Mouse (Mus musculus) gastrocnemius, postnatal 14 days (tissue): ENCODE measurements around the gene Cym. TPM values are rescaled to one million over a fixed set of nuclear protein-coding genes. Genes with fewer than 3 reads are reported as not detected.

Source experiments
- DNase-seq: peaks from one replicate; pipeline ENCODE4 v3.0.0; 2021; ENCODE audit warnings: mixed read lengths
- intact Hi-C: fragments of 180-260 bp; cut with DNase I; formaldehyde crosslinking; loops from one replicate; pipeline ENCODE4 v1.15.1; 2025; ENCODE audit warnings: low total_unique reads
- long read RNA-seq, 2 experiments: library from polyadenylated mRNA; stranded (forward); transcript quantifications; one replicate each; pipeline ENCODE4 v2.0.0; 2021
- total RNA-seq, 2 experiments: library from RNA; stranded (reverse); gene quantifications; 2 replicates each; pipeline ENCODE4 v1.2.3; 2021

Cym gene
- not detected for total RNA-seq
- long read RNA-seq, experiment 1, result 0 reads
- long read RNA-seq, experiment 2, result 0 reads

DNA sequence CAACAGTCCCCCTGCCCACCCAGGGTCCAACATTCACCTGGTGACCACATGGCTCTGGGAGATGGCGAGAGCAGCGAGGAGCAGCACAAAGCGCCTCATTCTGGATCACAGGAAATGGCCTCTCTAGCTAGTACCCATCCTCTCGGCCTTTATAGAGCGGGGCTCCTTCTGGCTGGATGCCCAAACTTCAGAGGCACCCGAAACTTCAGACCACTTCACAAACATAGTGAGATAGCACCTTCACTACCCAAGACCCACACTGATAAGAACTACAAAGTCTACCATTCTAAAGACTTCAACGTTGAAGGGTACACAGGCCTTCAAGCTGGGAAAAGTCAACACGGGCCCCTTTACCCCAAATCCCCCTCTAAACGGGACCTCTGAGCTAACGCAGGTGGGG, at the start of gene Cym:
Gene Cym, minus strand, starts transcription at position 125 of the 400 bp plus-strand sequence.
- no peak for DNase-seq
- intact Hi-C loops, result no loop called here

DNA sequence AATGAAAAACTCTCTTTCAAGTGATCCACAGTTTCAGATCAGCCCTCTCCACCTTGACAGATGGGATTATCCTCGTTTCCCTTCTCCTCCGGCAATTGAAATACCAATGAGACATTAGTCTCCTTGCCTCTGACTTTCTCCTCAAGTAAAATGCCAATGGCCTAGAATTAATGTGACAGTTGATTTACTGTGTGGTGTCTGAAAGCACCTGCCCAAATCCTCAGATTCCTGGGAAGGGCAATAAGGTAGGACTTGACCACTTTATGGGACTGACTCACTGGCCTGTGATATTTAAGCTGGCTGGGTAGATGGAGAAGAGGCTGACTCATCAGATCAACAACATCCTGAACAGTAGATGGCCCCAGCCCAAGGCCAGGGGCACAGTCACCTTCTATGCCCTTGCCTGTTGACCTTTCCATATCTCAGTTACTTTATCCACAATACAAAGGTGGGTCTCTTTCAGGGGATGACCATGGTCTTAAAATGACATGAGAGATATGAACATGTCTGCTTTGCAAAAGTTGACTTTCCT, 45.3 kb upstream of the Cym start:
- intact Hi-C loops, result no loop called here
- no peak for DNase-seq

DNA sequence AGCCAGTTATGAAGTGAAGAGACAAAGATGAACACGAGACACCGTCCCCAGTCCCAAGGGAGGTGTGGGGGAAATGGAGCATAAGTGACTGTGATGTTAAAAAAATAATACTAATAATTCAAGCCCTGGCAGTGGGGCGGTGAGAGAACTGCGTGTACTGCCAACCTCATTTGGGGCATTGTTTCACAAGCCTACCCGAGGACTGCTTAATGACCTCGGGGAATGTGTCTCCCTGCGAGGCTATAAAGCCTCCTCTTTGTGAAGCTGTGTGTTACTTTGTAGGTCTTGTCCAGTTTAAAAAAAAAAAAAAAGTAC, 40.3 kb upstream of the Cym start:
- no peak for DNase-seq
- intact Hi-C loops, result no loop called here

DNA sequence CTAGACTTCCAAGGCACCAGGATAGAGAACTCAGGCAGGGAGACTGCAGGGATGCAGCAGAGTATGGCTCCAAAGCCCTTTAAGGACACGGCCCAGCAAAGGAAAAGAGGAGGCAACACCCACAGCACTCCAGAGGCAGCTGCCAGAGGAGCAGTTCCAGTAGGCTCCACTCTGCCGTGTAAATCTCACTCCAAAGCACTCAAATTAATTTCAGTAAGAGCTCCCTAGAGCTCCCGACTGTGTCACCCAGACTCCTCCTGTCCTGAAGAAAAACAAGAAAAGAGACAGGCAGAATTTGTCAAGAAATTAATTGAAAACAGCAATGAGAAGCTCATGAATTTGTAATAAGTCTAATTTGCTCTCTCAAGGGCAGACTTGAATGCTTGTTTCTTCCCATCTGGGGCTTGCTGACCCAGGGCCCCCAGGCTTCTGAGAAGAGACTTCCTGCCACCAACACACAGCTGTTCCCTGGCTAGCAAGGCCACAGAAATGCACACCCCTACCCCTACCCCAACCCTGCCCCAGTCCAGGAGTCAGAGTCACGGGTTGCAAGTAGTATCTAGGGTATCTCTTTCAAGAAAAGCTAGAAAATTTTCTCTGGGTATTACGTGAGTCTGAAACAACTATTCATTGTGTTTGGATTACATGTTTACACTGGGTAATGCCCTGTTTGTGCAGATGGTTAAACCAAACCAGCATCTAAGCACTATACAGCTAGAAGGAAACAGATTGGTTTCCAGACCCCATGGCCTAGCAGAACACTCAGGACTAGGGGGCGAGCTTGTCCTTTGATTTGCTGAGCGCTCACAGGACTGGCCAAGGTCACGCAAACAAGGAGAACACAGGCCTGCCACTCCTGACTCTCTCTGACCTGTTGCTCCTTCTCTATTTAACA, 39.7 kb upstream of the Cym start:
- intact Hi-C loops, result no loop called here
- DNase-seq, result peak; percentile 48

DNA sequence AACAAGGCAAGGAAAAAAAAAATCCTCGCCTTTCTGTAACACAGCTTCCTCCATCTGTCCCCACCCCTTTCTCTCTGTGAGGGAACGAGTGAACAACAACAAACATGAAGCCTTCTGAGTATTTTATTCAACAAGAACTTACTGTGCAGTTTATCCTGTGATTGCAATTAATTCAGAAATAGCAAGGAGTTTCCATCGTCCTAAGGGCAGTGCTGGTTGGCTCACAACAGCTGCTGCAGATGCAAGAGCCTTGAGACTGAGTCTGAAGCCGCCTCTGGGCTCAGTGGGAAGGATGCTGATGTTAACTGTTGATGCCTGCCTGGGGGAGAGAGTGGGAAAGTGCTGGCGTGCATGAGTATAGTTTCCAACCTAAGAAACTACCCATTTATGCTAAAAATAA, 36.4 kb upstream of the Cym start:
- intact Hi-C loops, result no loop called here
- no peak for DNase-seq

DNA sequence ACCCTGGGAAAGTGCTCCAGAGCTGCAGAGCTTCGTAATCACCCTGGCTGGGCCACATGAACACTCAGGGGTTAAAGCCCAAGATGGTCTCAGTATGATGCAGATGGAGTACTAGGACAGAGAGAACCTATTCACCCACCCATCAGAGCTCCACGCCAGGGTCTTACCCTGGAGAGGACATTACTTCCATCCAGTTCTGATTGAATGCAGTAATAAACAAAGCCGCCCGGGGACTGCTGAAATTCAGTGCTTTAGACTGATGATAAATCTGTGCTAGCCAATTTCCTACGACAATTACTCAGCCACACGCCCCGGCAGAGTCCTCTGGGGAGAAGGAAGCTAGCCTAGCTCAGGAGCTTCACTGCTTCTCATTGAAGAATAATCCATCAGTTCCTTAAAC, 35.2 kb upstream of the Cym start:
- intact Hi-C loops, result no loop called here
- peak; percentile 41 for DNase-seq

DNA sequence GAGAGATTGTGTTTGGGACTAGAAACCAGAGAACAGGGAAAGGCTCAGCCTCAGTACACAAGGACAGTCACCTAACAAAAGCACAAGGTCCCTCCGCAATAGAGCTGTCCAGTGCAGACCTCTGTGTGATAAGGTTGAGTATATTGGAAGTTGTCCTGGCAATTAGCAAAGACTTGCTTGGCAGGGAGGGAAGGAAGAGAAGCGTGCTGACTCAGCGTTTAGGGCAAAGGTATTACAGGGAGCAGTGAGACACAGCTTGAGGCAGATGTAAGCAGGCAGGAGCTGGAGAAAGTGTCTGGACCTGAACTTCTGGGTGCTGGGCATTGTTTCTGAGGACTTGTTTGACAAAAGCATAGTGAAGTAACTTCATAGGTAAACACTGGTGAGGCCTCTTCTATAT, 34.5 kb upstream of the Cym start:
- intact Hi-C loops, result no loop called here
- DNase-seq, result no peak

- no peak for DNase-seq
- intact Hi-C loops, result no loop called here
Observed at GRCm38 (mm10) chr3:107253925-107254324, 32.4 kb upstream of the Cym start.

DNA sequence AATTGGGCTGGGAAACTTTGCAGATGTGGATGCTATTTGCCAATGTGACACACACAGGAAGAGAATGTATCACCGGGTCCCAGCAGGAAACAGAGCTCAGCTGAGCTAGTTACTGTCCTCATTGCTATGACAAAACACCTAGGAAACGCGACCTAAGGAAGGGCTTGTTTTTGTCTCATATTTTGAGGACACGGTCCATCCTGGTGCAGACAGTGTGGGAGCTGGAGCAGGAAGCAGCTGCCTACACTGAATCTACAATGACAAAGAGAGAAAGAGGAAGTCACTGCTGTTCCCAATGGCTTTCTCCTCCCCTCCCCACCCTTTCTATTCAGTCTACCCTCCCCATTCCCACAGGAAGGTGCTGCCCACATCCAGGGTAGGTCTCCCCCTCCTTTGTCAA, 30.5 kb upstream of the Cym start:
- DNase-seq, result no peak
- intact Hi-C loops, result no loop called here

GRCm38 (mm10) chr3:107250320-107250719, 28.8 kb upstream of the Cym start:
- intact Hi-C loops, result no loop called here
- DNase-seq, result no peak

- no peak for DNase-seq
- intact Hi-C loops, result no loop called here
Observed at GRCm38 (mm10) chr3:107249042-107249441, 27.5 kb upstream of the Cym start.

- DNase-seq, result no peak
- intact Hi-C loops, result no loop called here
Observed at GRCm38 (mm10) chr3:107246876-107247275, 25.3 kb upstream of the Cym start.

- DNase-seq, result no peak
- intact Hi-C loops, result no loop called here
Observed at GRCm38 (mm10) chr3:107241389-107242094, 20.0 kb upstream of the Cym start.

- intact Hi-C loops, result loop anchor here (5.0 kb wide), 1 partner anchor 228 kb away; no protein-coding TSS in a partner anchor
- no peak for DNase-seq
Observed at GRCm38 (mm10) chr3:107239607-107240006, 18.1 kb upstream of the Cym start, which contains the start of gene Prok1. TSS of gene Prok1 (minus strand) at chr3:107239707.

DNA sequence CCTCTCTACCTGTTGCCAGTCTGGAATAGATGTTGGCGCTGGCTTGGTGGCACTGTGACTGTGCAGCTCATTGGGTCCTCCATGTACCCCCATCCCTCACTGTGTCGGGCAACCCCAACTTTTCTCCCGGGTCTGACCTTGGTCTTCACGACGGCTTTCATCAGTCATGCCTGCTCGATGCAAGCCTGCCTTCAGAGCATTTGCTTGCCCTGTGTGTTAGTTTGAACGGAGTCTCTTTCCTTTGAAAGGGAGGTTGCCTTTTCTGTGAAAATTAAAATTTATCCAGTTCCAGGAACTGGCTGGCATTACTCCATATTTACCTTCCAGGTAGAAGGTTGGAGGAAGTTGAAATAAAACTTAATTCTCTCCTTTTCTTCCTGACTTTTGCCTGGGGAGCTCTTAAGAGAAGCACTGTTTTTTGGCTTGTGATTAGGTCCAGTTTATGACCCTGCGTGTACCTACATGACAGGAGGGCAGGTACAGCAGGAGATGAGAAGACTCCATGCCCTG, 17.0 kb upstream of the Cym start:
- no peak for DNase-seq
- intact Hi-C loops, result loop anchor here (5.0 kb wide), 1 partner anchor 229 kb away; no protein-coding TSS in a partner anchor

- intact Hi-C loops, result loop anchor here (5.0 kb wide), 1 partner anchor 229 kb away; no protein-coding TSS in a partner anchor
- no peak for DNase-seq
Observed at GRCm38 (mm10) chr3:107238051-107238450, 16.5 kb upstream of the Cym start.

DNA sequence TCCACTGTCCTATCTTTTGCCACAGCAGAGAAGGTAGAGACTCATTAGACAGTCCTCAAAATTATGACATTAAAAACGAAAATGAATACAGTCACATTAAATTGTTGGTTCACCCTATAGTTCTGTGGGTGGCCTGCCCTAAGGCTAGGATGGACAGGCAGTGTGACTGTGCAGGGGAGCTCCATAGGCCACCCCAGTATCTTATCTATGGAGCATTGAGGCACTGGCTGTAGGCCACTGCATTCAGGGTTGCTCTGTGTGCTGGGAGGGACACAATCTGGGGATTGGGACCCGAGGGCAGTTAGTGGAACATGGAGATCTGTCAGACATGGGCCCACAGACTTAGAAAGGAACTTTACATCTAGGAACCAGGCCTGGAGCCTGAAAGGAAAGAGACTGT, 12.4 kb upstream of the Cym start:
- DNase-seq, result no peak
- intact Hi-C loops, result no loop called here

DNA sequence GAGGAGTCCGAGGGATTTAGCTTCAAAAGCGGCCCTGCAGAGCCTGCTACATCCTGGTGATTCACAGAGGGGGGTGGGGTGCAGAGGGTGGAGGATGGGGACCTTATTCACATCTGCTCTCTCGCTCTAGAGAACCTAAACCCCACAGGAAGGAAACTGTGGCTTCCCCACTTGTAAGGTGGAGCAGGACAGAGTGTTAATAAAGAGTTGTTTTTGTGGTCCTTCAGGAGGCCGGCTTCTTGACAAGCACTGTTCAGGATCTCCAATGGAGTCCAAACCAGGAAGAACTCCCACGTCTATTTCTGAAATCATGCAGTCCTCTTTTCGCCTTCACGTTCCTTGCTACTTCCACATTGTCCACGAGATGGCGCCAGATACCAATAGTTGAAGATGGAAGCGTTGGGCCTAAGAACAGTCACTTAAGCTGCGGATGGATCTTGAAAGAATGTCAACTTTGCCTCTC, 11.8 kb upstream of the Cym start:
- intact Hi-C loops, result no loop called here
- peak; percentile 74 for DNase-seq

DNA sequence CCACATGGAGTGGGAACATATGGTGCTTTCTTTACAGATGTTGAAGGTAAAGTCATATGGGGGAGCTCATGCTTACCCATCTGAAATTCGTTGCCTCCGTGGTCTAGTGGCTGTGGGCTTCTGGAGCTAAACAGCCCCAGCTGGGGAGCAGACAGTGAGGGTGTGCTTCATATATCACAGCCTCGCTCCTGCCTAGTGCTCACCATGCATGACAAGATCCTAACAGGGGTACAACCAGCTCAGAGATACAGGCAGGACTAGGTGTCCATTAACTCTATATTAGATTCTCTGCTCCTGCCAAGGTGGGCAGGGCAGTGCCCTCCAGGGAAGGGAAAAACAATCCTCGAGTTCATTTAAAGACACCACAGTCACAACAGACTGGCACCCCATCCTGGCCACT, 9.7 kb upstream of the Cym start:
- no peak for DNase-seq
- intact Hi-C loops, result no loop called here

DNA sequence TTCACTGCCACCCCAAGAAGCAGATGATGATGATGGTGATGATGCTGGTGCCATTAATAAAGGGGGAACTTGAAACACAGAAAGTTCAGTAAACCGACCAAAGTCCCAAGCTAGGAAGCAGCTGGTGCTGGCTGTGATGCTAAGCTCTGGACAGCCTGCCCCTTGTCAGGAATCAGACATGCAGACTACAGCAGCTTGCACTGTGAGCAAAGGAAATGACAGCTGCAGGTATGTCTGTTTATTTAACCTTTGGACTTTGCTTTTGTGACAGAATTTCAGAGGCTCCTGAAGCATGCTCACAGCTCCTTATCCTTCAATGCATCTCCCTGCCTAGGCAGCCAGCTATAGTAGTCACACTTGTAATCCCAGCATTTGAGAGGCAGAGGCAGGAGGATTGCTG, 9.0 kb upstream of the Cym start, which contains the start of gene A630076J17Rik:
Gene A630076J17Rik, plus strand, starts transcription at position 88 of the 400 bp plus-strand sequence.
- no peak for DNase-seq
- intact Hi-C loops, result no loop called here
